Mouse (Mus musculus): ENCODE measurements at regions not wholly inside any gene's neighbourhood (a gene's known extent, or its start where the extent isn't known, plus 50 kb on each side); places are given as distances from the start of the nearest gene placed in this dataset.

- TF ChIP-seq CTCF (IDR thresholded peaks at IDR 0.05 in 2 of 3, conservative IDR thresholded peaks at IDR 0.05 in 1 of 3; ENCODE audit: control insufficient read depth in 1 of 3, insufficient read depth in 1 of 3, low read depth in 2 of 3, low read length in 3 of 3, poor library complexity in 1 of 3, severe bottlenecking in 1 of 3) (no peak), TAL1 (IDR thresholded peaks at IDR 0.05; ENCODE audit: low read length) (no peak)
Measured at GRCm38 (mm10) chr13:45238258-45238657, 151.3 kb upstream of the Mylip start.
